Mouse (Mus musculus): ENCODE results near the gene Hsf2bp.

GRCm38 (mm10) chr17:31954551-31955140, 81.5 kb downstream of the Hsf2bp start:
- no peak for TF ChIP-seq CTCF (IDR thresholded peaks at IDR 0.05; ENCODE audit: low read depth)
- TF ChIP-seq EP300 (optimal IDR thresholded peaks at IDR 0.05) = no peak

Data from stomach, postnatal 0 days (tissue).